Comparison of ENCODE assay signal across 30 mouse cellular contexts in the genomic region with DNA sequence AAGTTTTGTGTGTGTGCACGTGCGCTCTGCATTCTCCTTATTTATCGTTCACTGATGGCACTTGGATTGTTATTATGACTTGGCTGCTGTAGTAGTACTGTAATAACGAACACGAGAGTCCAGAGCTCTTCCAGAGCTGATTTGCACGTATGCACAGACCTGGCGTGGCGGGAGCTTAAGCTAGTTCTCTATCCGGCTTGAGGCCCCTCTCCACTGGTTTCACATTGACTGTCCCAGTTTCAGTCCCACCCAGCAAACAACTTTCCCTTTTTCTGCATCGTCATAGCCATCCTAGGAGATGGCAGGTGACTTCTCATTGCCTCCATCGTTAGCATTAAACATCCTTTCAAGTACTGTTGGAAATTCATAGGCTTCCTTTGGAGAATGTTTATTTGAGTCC.
A peak's percentile ranks its signal among the peaks of the same experiment; 100 is the strongest.
DNase-seq lines count a peak whose midpoint lies in the region; ATAC-seq and TF ChIP-seq lines count a peak whose summit lies in the region.
"Had no signal": no experiment of that assay in that cellular context is flagged by ENCODE, and none has a peak within 500 bp of the region (broad histone marks: within the 10 kb centered on the region; RNA-seq: fewer than 3 reads in every experiment).

No protein-coding gene starts in this region.

- TF ChIP-seq POLR2A in brain, embryonic 14.5 days (IDR thresholded peaks at IDR 0.05; ENCODE audit: borderline replicate concordance, extremely low read depth, insufficient read depth, insufficient read length, poor library complexity, severe bottlenecking) = no peak

- no peak overlapping the region for H3K27ac ChIP-seq in forebrain, embryonic 12.5 days
- H3K27ac ChIP-seq in forebrain, embryonic 13.5 days = no peak overlapping the region
- no peak overlapping the region for H3K27ac ChIP-seq in midbrain, embryonic 11.5 days (ENCODE audit: low read depth, low read length)
- no peak overlapping the region for H3K27ac ChIP-seq in midbrain, embryonic 10.5 days (replicated peaks)
- H3K27ac ChIP-seq in intestine, embryonic 15.5 days = no peak overlapping the region
- H3K27ac ChIP-seq: embryonic facial prominence, embryonic 10.5 days; embryonic facial prominence, embryonic 15.5 days; heart, embryonic 13.5 days; hindbrain, embryonic 10.5 days; limb, embryonic 12.5 days; liver, embryonic 15.5 days; midbrain, embryonic 12.5 days; neural tube, embryonic 12.5 days had no signal

- H3K36me3 ChIP-seq in forebrain, embryonic 12.5 days (replicated peaks) = no peaks in the 10 kb centered on the region
- no peaks in the 10 kb centered on the region for H3K36me3 ChIP-seq in forebrain, embryonic 13.5 days (ENCODE audit: poor library complexity, severe bottlenecking)
- no peaks in the 10 kb centered on the region for H3K36me3 ChIP-seq in midbrain, embryonic 11.5 days (ENCODE audit: control insufficient read depth, insufficient read depth, low read length)
- no peaks in the 10 kb centered on the region for H3K36me3 ChIP-seq in midbrain, embryonic 10.5 days
- no peaks in the 10 kb centered on the region for H3K36me3 ChIP-seq in intestine, embryonic 15.5 days
- H3K36me3 ChIP-seq: embryonic facial prominence, embryonic 10.5 days; embryonic facial prominence, embryonic 15.5 days; heart, embryonic 13.5 days; hindbrain, embryonic 10.5 days; limb, embryonic 12.5 days; liver, embryonic 15.5 days; midbrain, embryonic 12.5 days; neural tube, embryonic 12.5 days had no signal

- WGBS in forebrain, embryonic 12.5 days = 61% methylated on average over 11 of the region's 11 CpGs
- 59% methylated on average over 11 of the region's 11 CpGs for WGBS in forebrain, embryonic 13.5 days
- WGBS in midbrain, embryonic 11.5 days = 90% methylated on average over 11 of the region's 11 CpGs
- 85% methylated on average over 11 of the region's 11 CpGs for WGBS in midbrain, embryonic 10.5 days
- WGBS in intestine, embryonic 15.5 days = 72% methylated on average over 11 of the region's 11 CpGs

- no peak overlapping the region for H3K4me2 ChIP-seq in forebrain, embryonic 12.5 days
- no peak overlapping the region for H3K4me2 ChIP-seq in forebrain, embryonic 13.5 days
- no peak overlapping the region for H3K4me2 ChIP-seq in midbrain, embryonic 11.5 days
- H3K4me2 ChIP-seq in intestine, embryonic 15.5 days (replicated peaks) = no peak overlapping the region
- H3K4me2 ChIP-seq: embryonic facial prominence, embryonic 15.5 days; heart, embryonic 13.5 days; limb, embryonic 12.5 days; liver, embryonic 15.5 days; lung, embryonic 14.5 days; midbrain, embryonic 12.5 days; neural tube, embryonic 12.5 days had no signal

- H3K27me3 ChIP-seq in forebrain, embryonic 12.5 days = no peaks in the 10 kb centered on the region
- H3K27me3 ChIP-seq in forebrain, embryonic 13.5 days = no peaks in the 10 kb centered on the region
- H3K27me3 ChIP-seq in midbrain, embryonic 11.5 days (ENCODE audit: control insufficient read depth, insufficient read depth, low read length) = no peaks in the 10 kb centered on the region
- no peaks in the 10 kb centered on the region for H3K27me3 ChIP-seq in midbrain, embryonic 10.5 days (ENCODE audit: low read depth, poor library complexity, severe bottlenecking)
- no peaks in the 10 kb centered on the region for H3K27me3 ChIP-seq in intestine, embryonic 15.5 days (replicated peaks)
- H3K27me3 ChIP-seq: embryonic facial prominence, embryonic 15.5 days; heart, embryonic 13.5 days; limb, embryonic 12.5 days; liver, embryonic 15.5 days; midbrain, embryonic 12.5 days; neural tube, embryonic 12.5 days had no signal

- peaks cover 10% of the 10 kb centered on the region; the same call in 1 of the 2 replicates for H3K4me1 ChIP-seq in forebrain, embryonic 12.5 days
- H3K4me1 ChIP-seq in forebrain, embryonic 13.5 days = peaks cover 15% of the 10 kb centered on the region
- H3K4me1 ChIP-seq in midbrain, embryonic 11.5 days (ENCODE audit: control insufficient read depth, insufficient read depth, low read length) = no peaks in the 10 kb centered on the region
- H3K4me1 ChIP-seq in midbrain, embryonic 10.5 days = no peaks in the 10 kb centered on the region
- H3K4me1 ChIP-seq in intestine, embryonic 15.5 days (replicated peaks) = no peaks in the 10 kb centered on the region
- H3K4me1 ChIP-seq: embryonic facial prominence, embryonic 10.5 days; heart, embryonic 13.5 days; hindbrain, embryonic 10.5 days; liver, embryonic 15.5 days; neural tube, embryonic 12.5 days had no signal

- no peak overlapping the region for H3K9ac ChIP-seq in forebrain, embryonic 12.5 days
- no peak overlapping the region for H3K9ac ChIP-seq in forebrain, embryonic 13.5 days
- H3K9ac ChIP-seq in midbrain, embryonic 11.5 days (ENCODE audit: low read length) = no peak overlapping the region
- H3K9ac ChIP-seq in intestine, embryonic 15.5 days = no peak overlapping the region
- H3K9ac ChIP-seq: embryonic facial prominence, embryonic 15.5 days; heart, embryonic 13.5 days; limb, embryonic 12.5 days; liver, embryonic 15.5 days; lung, embryonic 14.5 days; midbrain, embryonic 12.5 days; neural tube, embryonic 12.5 days had no signal

- no peak overlapping the region for H3K4me3 ChIP-seq in forebrain, embryonic 12.5 days (replicated peaks)
- H3K4me3 ChIP-seq in forebrain, embryonic 13.5 days = no peak overlapping the region
- no peak overlapping the region for H3K4me3 ChIP-seq in midbrain, embryonic 11.5 days (ENCODE audit: low read depth, low read length)
- no peak overlapping the region for H3K4me3 ChIP-seq in midbrain, embryonic 10.5 days
- H3K4me3 ChIP-seq in intestine, embryonic 15.5 days (replicated peaks) = no peak overlapping the region
- H3K4me3 ChIP-seq: embryonic facial prominence, embryonic 10.5 days; embryonic facial prominence, embryonic 15.5 days; heart, embryonic 13.5 days; hindbrain, embryonic 10.5 days; limb, embryonic 12.5 days; liver, embryonic 15.5 days; midbrain, embryonic 12.5 days; myocyte; neural tube, embryonic 12.5 days had no signal

- H3K9me3 ChIP-seq in forebrain, embryonic 12.5 days = no peaks in the 10 kb centered on the region
- H3K9me3 ChIP-seq in forebrain, embryonic 13.5 days (replicated peaks) = no peaks in the 10 kb centered on the region
- H3K9me3 ChIP-seq in midbrain, embryonic 11.5 days (ENCODE audit: control insufficient read depth, low read length) = no peaks in the 10 kb centered on the region
- H3K9me3 ChIP-seq in midbrain, embryonic 10.5 days (replicated peaks) = no peaks in the 10 kb centered on the region
- no peaks in the 10 kb centered on the region for H3K9me3 ChIP-seq in intestine, embryonic 15.5 days
- H3K9me3 ChIP-seq: embryonic facial prominence, embryonic 10.5 days; embryonic facial prominence, embryonic 15.5 days; G1E; heart, embryonic 13.5 days; hindbrain, embryonic 10.5 days; limb, embryonic 12.5 days; liver, embryonic 15.5 days; midbrain, embryonic 12.5 days; neural tube, embryonic 12.5 days had no signal

- TF ChIP-seq CTCF in brain, embryonic 14.5 days (IDR thresholded peaks at IDR 0.05; ENCODE audit: borderline replicate concordance, extremely low read depth, insufficient read depth, insufficient read length) = no peak

- ATAC-seq in forebrain, embryonic 12.5 days (ENCODE audit: low FRiP score) = peak; percentile 27; the same call in 1 of the 2 replicates
- ATAC-seq in forebrain, embryonic 13.5 days = no peak
- ATAC-seq in midbrain, embryonic 11.5 days (ENCODE audit: low FRiP score) = no peak
- ATAC-seq in intestine, embryonic 15.5 days = no peak
- ATAC-seq: intestine, postnatal 0 days had no signal

- peak; percentile 35 for DNase-seq in midbrain, embryonic 11.5 days (ENCODE audit: low spot score, missing footprints)
- no peak for DNase-seq in midbrain, embryonic 10.5 days (ENCODE audit: low spot score)
- DNase-seq in brain, embryonic 14.5 days (ENCODE audit: low read depth) = peak; percentile 34
- peak; percentile 5 for DNase-seq in retina, embryonic 14.5 days (ENCODE audit: low spot score)
- no peak for DNase-seq in spleen, postnatal 14 days (ENCODE audit: low spot score in 2 of 2)
- DNase-seq: adrenal gland, postnatal 14 days; cerebellum, adult 18-20 months; cerebellum, postnatal 14 days; gastrocnemius, postnatal 10 days; heart, postnatal 10 days; kidney, adult 9 months; kidney, postnatal 10 days; layer of hippocampus, adult 9-11 months; lung, embryonic 14.5 days; right cerebral cortex, postnatal 25 days; thymus, postnatal 14 days had no signal

Comparison
In these comparisons a context has a peak if more than half of its experiments do, and no peak if none do; other contexts are left out.
1. DNase-seq: peak in midbrain, embryonic 11.5 days (single experiment), brain, embryonic 14.5 days (single experiment) and retina, embryonic 14.5 days (single experiment); none in midbrain, embryonic 10.5 days (single experiment) and spleen, postnatal 14 days (0 of 2).